ENCODE assay signal across 19 mouse cellular contexts in genomic region chrX:142358427-142358826, GRCm38 (mm10). TPM values are rescaled to one million over a fixed set of nuclear protein-coding genes. Genes with fewer than 3 reads are reported as not detected.
DNase-seq lines count a peak whose midpoint lies in the region; ATAC-seq and TF ChIP-seq lines count a peak whose summit lies in the region.
"Had no signal": no experiment of that assay in that cellular context is flagged by ENCODE, and none has a peak within 500 bp of the region (broad histone marks: within the 10 kb centered on the region; RNA-seq: fewer than 3 reads in every experiment).

No protein-coding gene starts in this region.

- TF ChIP-seq RAD21 in MEL (IDR thresholded peaks at IDR 0.05; ENCODE audit: low read depth, low read length): no peak

- intact Hi-C loops in left cerebral cortex, postnatal 4 days (cut with DNase I): no loop called here

- no peak for TF ChIP-seq POLR2A in MEL (IDR thresholded peaks at IDR 0.05; ENCODE audit: control insufficient read depth in 1 of 2, insufficient read depth in 1 of 2, low read depth in 1 of 2, low read length in 2 of 2, poor library complexity in 1 of 2)

- ATAC-seq in liver, embryonic 15.5 days (ENCODE audit: insufficient read depth): no peak
- ATAC-seq: inflammation-experienced regulatory T-cells, adult 6 months had no signal

- peak overlapping the region; percentile 55 for H3K4me2 ChIP-seq in liver, embryonic 15.5 days
- H3K4me2 ChIP-seq: embryonic facial prominence, embryonic 13.5 days; forebrain, embryonic 12.5 days; kidney, embryonic 15.5 days; limb, embryonic 13.5 days had no signal

- peak in 2 of 3 experiments; percentile 22 to 31; a peak in 3 of 6 replicates for TF ChIP-seq CTCF in MEL (IDR thresholded peaks at IDR 0.05 in 2 of 3, conservative IDR thresholded peaks at IDR 0.05 in 1 of 3; ENCODE audit: control insufficient read depth in 1 of 3, insufficient read depth in 1 of 3, low read depth in 2 of 3, low read length in 3 of 3, poor library complexity in 1 of 3, severe bottlenecking in 1 of 3)

- H3K27me3 ChIP-seq in MEL (ENCODE audit: control insufficient read depth in 1 of 2, insufficient read depth in 2 of 2, low read length in 2 of 2): no peaks in the 10 kb centered on the region
- no peaks in the 10 kb centered on the region for H3K27me3 ChIP-seq in liver, embryonic 15.5 days
- H3K27me3 ChIP-seq: heart, embryonic 13.5 days had no signal

- H3K36me3 ChIP-seq in MEL (ENCODE audit: control insufficient read depth in 1 of 2, insufficient read depth in 2 of 2, low read length in 2 of 2): peaks cover 0 to 16% of the 10 kb centered on the region in 2 experiments
- H3K36me3 ChIP-seq in liver, embryonic 15.5 days (replicated peaks): no peaks in the 10 kb centered on the region
- H3K36me3 ChIP-seq: embryonic facial prominence, embryonic 13.5 days; forebrain, embryonic 12.5 days; heart, embryonic 13.5 days; hindbrain, embryonic 10.5 days; kidney, embryonic 15.5 days; limb, embryonic 13.5 days had no signal

- DNase-seq in kidney, adult 9 months: peak; percentile 8
- no peak for DNase-seq in kidney, postnatal 36 days
- peak; percentile 35 for DNase-seq in MEL (ENCODE audit: low read depth, low spot score)
- DNase-seq in c-Kit-positive CD71-positive TER-119-positive erythroid progenitor cells, embryonic 14.5 days (ENCODE audit: low spot score): peak; percentile 47
- DNase-seq in left cerebral cortex, postnatal 4 days: no peak
- no peak for DNase-seq in T-cell, adult 2 months (ENCODE audit: low spot score)
- DNase-seq in yolk sac, embryonic 10.5 days (ENCODE audit: low spot score): no peak
- DNase-seq: cerebellum, adult 11 months; midbrain, embryonic 14.5 days; right cerebral cortex, postnatal 14 days had no signal

- no peak overlapping the region for H3K27ac ChIP-seq in MEL (ENCODE audit: control insufficient read depth, low read depth, low read length)
- peak overlapping the region; percentile 86 for H3K27ac ChIP-seq in liver, embryonic 15.5 days (replicated peaks)
- H3K27ac ChIP-seq: embryonic facial prominence, embryonic 13.5 days; forebrain, embryonic 12.5 days; heart, embryonic 13.5 days; hindbrain, embryonic 10.5 days; kidney, embryonic 15.5 days; limb, embryonic 13.5 days had no signal

- WGBS in liver, embryonic 15.5 days (ENCODE audit: insufficient replicate concordance): 58% methylated on average over 5 of the region's 5 CpGs

- no peaks in the 10 kb centered on the region for H3K9me3 ChIP-seq in MEL (replicated peaks; ENCODE audit: insufficient read depth, low read length)
- no peaks in the 10 kb centered on the region for H3K9me3 ChIP-seq in liver, embryonic 15.5 days (replicated peaks)
- H3K9me3 ChIP-seq: embryonic facial prominence, embryonic 13.5 days; forebrain, embryonic 12.5 days; heart, embryonic 13.5 days; hindbrain, embryonic 10.5 days; kidney, embryonic 15.5 days; limb, embryonic 13.5 days had no signal

- no peak overlapping the region for H3K4me3 ChIP-seq in MEL (ENCODE audit: control insufficient read depth in 1 of 2, insufficient read depth in 1 of 2, low read depth in 2 of 2, low read length in 2 of 2)
- no peak overlapping the region for H3K4me3 ChIP-seq in liver, embryonic 15.5 days (replicated peaks)
- H3K4me3 ChIP-seq: embryonic facial prominence, embryonic 13.5 days; forebrain, embryonic 12.5 days; heart, embryonic 13.5 days; hindbrain, embryonic 10.5 days; kidney, embryonic 15.5 days; limb, embryonic 13.5 days had no signal

- H3K79me2 ChIP-seq in MEL (ENCODE audit: control insufficient read depth, insufficient read depth, low read length, poor library complexity): no peaks in the 10 kb centered on the region; the same call in 1 of the 2 replicates

- H3K9ac ChIP-seq in MEL (ENCODE audit: control insufficient read depth, low read depth, low read length, poor library complexity, severe bottlenecking): no peak overlapping the region
- no peak overlapping the region for H3K9ac ChIP-seq in liver, embryonic 15.5 days
- H3K9ac ChIP-seq: embryonic facial prominence, embryonic 13.5 days; forebrain, embryonic 12.5 days; heart, embryonic 13.5 days; kidney, embryonic 15.5 days; limb, embryonic 13.5 days had no signal

- H3K4me1 ChIP-seq in MEL (ENCODE audit: control insufficient read depth in 1 of 2, insufficient read depth in 2 of 2, low read length in 2 of 2): peaks cover 6 to 10% of the 10 kb centered on the region in 2 experiments; a peak in 3 of 4 replicates
- peaks cover 24% of the 10 kb centered on the region for H3K4me1 ChIP-seq in liver, embryonic 15.5 days (replicated peaks)
- H3K4me1 ChIP-seq: embryonic facial prominence, embryonic 13.5 days; forebrain, embryonic 12.5 days; heart, embryonic 13.5 days; hindbrain, embryonic 10.5 days; kidney, embryonic 15.5 days; limb, embryonic 13.5 days had no signal

- no peak for TF ChIP-seq EP300 in MEL (IDR thresholded peaks at IDR 0.05; ENCODE audit: low read depth in 1 of 2, low read length in 2 of 2)

TF ChIP-seq in MEL, 35 proteins besides CTCF, POLR2A, EP300 and RAD21:
- TF ChIP-seq JUND (IDR thresholded peaks at IDR 0.05; ENCODE audit: low read depth, low read length) (no peak), CHD2 (IDR thresholded peaks at IDR 0.05; ENCODE audit: low read length) (no peak), ZNF384 (IDR thresholded peaks at IDR 0.05; ENCODE audit: low read depth, low read length) (no peak), BHLHE40 (IDR thresholded peaks at IDR 0.05; ENCODE audit: borderline replicate concordance, low read depth, low read length) (no peak), NRF1 (IDR thresholded peaks at IDR 0.05; ENCODE audit: insufficient read depth, low read depth, low read length, poor library complexity, severe bottlenecking) (no peak), MYC (IDR thresholded peaks at IDR 0.05; ENCODE audit: low read depth, low read length) (no peak), ZC3H11A (IDR thresholded peaks at IDR 0.05; ENCODE audit: low read depth, low read length) (no peak), UBTF (IDR thresholded peaks at IDR 0.05; ENCODE audit: borderline replicate concordance, insufficient read depth, low read depth, low read length) (no peak), POLR2AphosphoS5 (IDR thresholded peaks at IDR 0.05; ENCODE audit: borderline replicate concordance, low read depth, low read length) (no peak), HCFC1 (IDR thresholded peaks at IDR 0.05; ENCODE audit: low read depth, low read length) (no peak), MAZ (IDR thresholded peaks at IDR 0.05; ENCODE audit: low read depth, low read length) (no peak), E2F4 (IDR thresholded peaks at IDR 0.05; ENCODE audit: borderline replicate concordance, low read depth, low read length) (no peak), USF1 (IDR thresholded peaks at IDR 0.05; ENCODE audit: low read depth, low read length) (no peak), KAT2A (conservative IDR thresholded peaks at IDR 0.05; ENCODE audit: low read depth, low read length) (no peak), ZMIZ1 (IDR thresholded peaks at IDR 0.05; ENCODE audit: low read depth, low read length) (no peak)

RNA-seq across cellular contexts. Expression of gene Acsl4, which starts 31.9 kb away (rescaled TPM):
- 17.7 and 24.2 TPM in 2 replicates for total RNA-seq in MEL (2012; rRNA removed)
- polyA plus RNA-seq in MEL (2012; ENCODE audit: insufficient read depth in 1 of 2, insufficient read length in 2 of 2, low read depth in 1 of 2, low replicate concordance in 2 of 2, missing spikeins in 1 of 2): 100 to 1,000 TPM in 1 of 2 experiments, 10 to 100 TPM in 1; 17.1 to 100 TPM
- polyA plus RNA-seq in liver, embryonic 15.5 days (2015; fragmentation: Nextera tagmentation; extraction: Ambion mirVana): 12.7 and 13.4 TPM in 2 replicates
- 10 to 100 TPM; 59.3 to 59.6 TPM for total RNA-seq in left cerebral cortex, postnatal 4 days (2021)

RNA-seq across cellular contexts. Expression of gene Kcne1l, which starts 52.3 kb away (rescaled TPM):
- total RNA-seq in MEL (2012; rRNA removed): not detected in 2 replicates
- polyA plus RNA-seq in MEL (2012; ENCODE audit: insufficient read depth in 1 of 2, insufficient read length in 2 of 2, low read depth in 1 of 2, low replicate concordance in 2 of 2, missing spikeins in 1 of 2): not detected
- polyA plus RNA-seq in liver, embryonic 15.5 days (2015; fragmentation: Nextera tagmentation; extraction: Ambion mirVana): 1.0 and 1.3 TPM in 2 replicates
- total RNA-seq in left cerebral cortex, postnatal 4 days (2021): 10 to 100 TPM; 14.5 to 15.0 TPM
- polyA plus RNA-seq: C2C12; inflammation-experienced regulatory T-cells, adult 6 months had no signal

Comparison
In these comparisons a context has a peak if more than half of its experiments do, and no peak if none do; other contexts are left out.
1. DNase-seq: peak in kidney, adult 9 months (single experiment), MEL (single experiment) and c-Kit-positive CD71-positive TER-119-positive erythroid progenitor cells, embryonic 14.5 days (single experiment); none in kidney, postnatal 36 days (0 of 2), left cerebral cortex, postnatal 4 days (single experiment), T-cell, adult 2 months (single experiment) and yolk sac, embryonic 10.5 days (single experiment).
2. RNA of gene Kcne1l, which starts 52.3 kb away (total RNA-seq): 14.5 to 15.0 TPM in left cerebral cortex, postnatal 4 days; not detected in MEL; every median in the first group is over 10 times any median in the second.